Mouse (Mus musculus): ENCODE results near the gene Vmn2r48.
"Not testable (repeated sequence)": the region's sequence is repeated elsewhere in the genome, so short reads cannot be mapped to it uniquely, and the experiment has no call there.

The Vmn2r48 gene

GRCm38 (mm10) chr7:9953485-9953884 is at the start of gene Vmn2r48:
TSS of gene Vmn2r48 (minus strand) at chr7:9953585.
- not testable (repeated sequence) for DNase-seq

- not testable (repeated sequence) for DNase-seq
Observed at GRCm38 (mm10) chr7:9992157-9992556, 38.8 kb upstream of the Vmn2r48 start, which contains the start of gene Vmn2r49. TSS of gene Vmn2r49 (minus strand) at chr7:9992257.
